Mouse (Mus musculus) lung, adult 2 months (tissue): ENCODE measurements around the gene Tac1.

Experiments
- CTCF ChIP-seq: fragments of 200-500 bp; IDR thresholded peaks from 2 replicates; pipeline ENCODE4 v1.5.1; 2011; ENCODE audit warnings: mild to moderate bottlenecking, low read length, control low read depth; ENCODE audit not compliant: insufficient read depth
- POLR2A ChIP-seq: fragments of 200-500 bp; IDR thresholded peaks from 2 replicates; pipeline ENCODE4 v1.6.1; 2011; ENCODE audit warnings: low read depth, mild to moderate bottlenecking, control low read depth, low read length, borderline replicate concordance; ENCODE audit errors: extremely low read depth

GRCm38 (mm10) chr6:7562524-7562923 is 7.8 kb downstream of the Tac1 start:
- TF ChIP-seq CTCF: no peak
- TF ChIP-seq POLR2A: no peak
